Mouse (Mus musculus): Measurements from ENCODE around the gene Sap30l. TPM values are rescaled to one million over a fixed set of nuclear protein-coding genes. Genes with fewer than 3 reads are reported as not detected.

The Sap30l gene
- 3.9 TPM for polyA plus RNA-seq (2017; shearing (Covaris generic))

GRCm38 (mm10) chr11:57800971-57801765 is at the start of gene Sap30l:
Gene Sap30l (plus strand): TSS chr11:57801637.

DNA sequence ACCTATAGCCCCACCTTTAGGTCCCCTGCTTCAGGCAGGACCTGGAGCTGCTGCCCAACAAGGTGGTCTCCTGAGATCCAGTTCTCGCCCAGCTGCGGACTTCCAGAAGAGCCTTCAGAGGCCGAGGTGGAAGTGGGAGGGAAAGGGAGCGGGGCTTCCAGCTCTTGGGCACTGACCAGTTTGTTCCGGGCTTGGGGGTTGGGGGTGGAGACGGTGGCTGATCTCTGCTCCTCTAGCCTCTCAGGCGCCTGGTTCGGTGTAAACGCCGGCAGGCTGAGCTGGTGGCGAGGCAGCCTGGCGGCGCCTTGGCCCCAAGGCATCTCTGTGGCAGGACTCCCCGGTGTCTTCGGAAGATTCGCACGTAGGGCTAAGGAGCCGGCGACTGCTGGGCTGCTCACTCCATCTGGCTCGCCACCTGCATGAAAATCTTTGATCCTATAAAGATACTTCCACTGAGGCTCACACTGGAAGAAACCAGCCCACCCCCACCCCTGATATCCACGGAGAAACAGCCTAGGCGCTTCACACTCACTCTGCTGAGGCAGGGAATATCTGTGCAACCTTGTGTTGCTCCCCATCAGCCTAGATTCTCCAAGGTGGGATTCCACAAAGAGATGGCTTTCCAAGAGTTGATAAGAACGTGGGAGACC is 31.2 kb downstream of the Sap30l start, which contains the start of gene Hand1:
TSS of gene Hand1 (minus strand) at position 267 of the 650 bp plus-strand sequence.

Other genes with a start within 250 kb of the Sap30l start
- gene Galnt10, start 156.2 kb upstream of the Sap30l start, polyA plus RNA-seq (2017; shearing (Covaris generic)) = 7.6 TPM
- not detected for gene Hand1, start 31.2 kb downstream of the Sap30l start, polyA plus RNA-seq (2017; shearing (Covaris generic))
- 15.3 TPM for gene Larp1, start 207.4 kb downstream of the Sap30l start, polyA plus RNA-seq (2017; shearing (Covaris generic))